Mouse (Mus musculus) heart, postnatal 0 days (tissue): ENCODE measurements around the gene Fry. TPM values are rescaled to one million over a fixed set of nuclear protein-coding genes. Genes with fewer than 3 reads are reported as not detected.

Experiments
- ATAC-seq: fragments of 200-750 bp; cut with Nextera tagmentation; 2 replicates; pipeline ENCODE4 v1.8.0; 2017; ENCODE audit warnings: low read depth, moderate number of reproducible peaks, moderate library complexity; ENCODE audit not compliant: insufficient read depth
- DNase-seq: peaks from one replicate; pipeline ENCODE4 v3.0.0-alpha.2; 2016; ENCODE audit warnings: low spot score
- H3K27ac ChIP-seq: fragments of 300-500 bp; sonication (generic); 2 replicates; pipeline ENCODE4 v1.5.1; 2014; ENCODE audit warnings: low read depth, mild to moderate bottlenecking
- H3K27me3 ChIP-seq: fragments of 300-500 bp; sonication (generic); 2 replicates; pipeline ENCODE4 v1.6.1; 2014; ENCODE audit warnings: low read length, mixed read lengths; ENCODE audit not compliant: control insufficient read depth, insufficient read depth
- H3K36me3 ChIP-seq: fragments of 300-500 bp; sonication (generic); replicated peaks from 2 replicates; pipeline ENCODE4 v1.6.1; 2014; ENCODE audit warnings: low read length, mixed read lengths; ENCODE audit not compliant: control insufficient read depth, insufficient read depth
- H3K4me1 ChIP-seq: fragments of 300-500 bp; sonication (generic); 2 replicates; pipeline ENCODE4 v1.6.1; 2014; ENCODE audit warnings: antibody characterized with exemption; ENCODE audit not compliant: control insufficient read depth, insufficient read depth
- H3K4me2 ChIP-seq: fragments of 300-500 bp; sonication (generic); 2 replicates; pipeline ENCODE4 v1.6.1; 2014; ENCODE audit warnings: low read depth, mild to moderate bottlenecking, low read length, moderate library complexity
- H3K4me3 ChIP-seq: fragments of 300-500 bp; sonication (generic); 2 replicates; pipeline ENCODE4 v1.5.1; 2014; ENCODE audit warnings: low read depth, low read length
- H3K9ac ChIP-seq: fragments of 300-500 bp; sonication (generic); replicated peaks from 2 replicates; pipeline ENCODE4 v1.6.1; 2014; ENCODE audit warnings: low read depth, low read length, mixed read lengths
- H3K9me3 ChIP-seq: fragments of 300-500 bp; sonication (generic); replicated peaks from 2 replicates; pipeline ENCODE4 v1.6.1; 2016; ENCODE audit warnings: low read length; ENCODE audit not compliant: control insufficient read depth
- CTCF ChIP-seq: IDR thresholded peaks from 2 replicates; pipeline ENCODE4 v1.5.1; 2016; ENCODE audit warnings: antibody characterized with exemption, control low read depth, low read depth
- EP300 ChIP-seq: IDR thresholded peaks from 2 replicates; pipeline ENCODE4 v1.6.1; 2016; ENCODE audit warnings: antibody characterized with exemption, low read depth
- WGBS: fragments of 180-500 bp; shearing (Covaris S2); extraction: QIAGEN DNeasy Blood & Tissue Kit; methylation state at CpG from one replicate; pipeline ENCODE4 v1.1.7; 2014; 5-methylcytosine and 5-hydroxymethylcytosine counted together
- polyA plus RNA-seq: library from polyadenylated mRNA; unstranded; fragments of >200 nt; fragmentation: Nextera tagmentation; extraction: Ambion mirVana; gene quantifications from 2 replicates; pipeline ENCODE4 v1.2.1, GENCODE M21; 2015
- total RNA-seq: library from RNA; depleted of rRNA; stranded (reverse); fragments of >200 nt; gene quantifications from 2 replicates; pipeline ENCODE4 v1.2.3, GENCODE M21; 2014; ENCODE audit warnings: low replicate concordance

Gene Fry
- total and polyA plus RNA-seq, 2 experiments from 2014 or later = 31.8 to 124 TPM

DNA sequence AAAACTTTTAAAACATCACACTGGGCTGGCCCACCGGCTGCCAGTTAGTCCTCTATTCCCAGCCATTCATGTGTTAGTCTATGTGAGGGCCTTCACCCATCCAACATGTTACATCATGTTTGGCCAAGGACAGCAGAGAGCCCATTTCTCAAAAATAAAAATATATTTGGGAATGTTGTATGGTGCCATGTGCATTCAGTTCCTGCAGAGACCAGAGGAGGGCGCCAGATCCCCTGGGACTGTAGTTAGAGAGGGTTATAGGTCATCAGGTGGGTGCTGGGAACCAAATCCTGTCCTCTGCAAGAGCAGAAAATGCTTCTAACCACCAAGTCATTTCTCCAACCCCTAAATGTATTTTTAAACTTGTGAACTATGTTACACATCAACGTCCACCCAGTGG lies 27.5 kb downstream of the Fry start:
- Histone ChIP-seq H3K4me3 (no peak overlapping the region), H3K27me3 (no peaks in the 10 kb centered on the region), H3K27ac (no peak overlapping the region), H3K36me3 (0 out of 2 replicates have a peak, but pooled peaks cover 3% of the 10 kb centered on the region), H3K9ac (no peak overlapping the region), H3K4me1 (peaks cover 30% of the 10 kb centered on the region), H3K9me3 (no peaks in the 10 kb centered on the region), H3K4me2 (no peak overlapping the region)
- WGBS = 69% methylated on average over 3 of the region's 3 CpGs
- TF ChIP-seq EP300 (no peak), CTCF (no peak)
- no peak for ATAC-seq
- no peak for DNase-seq

DNA sequence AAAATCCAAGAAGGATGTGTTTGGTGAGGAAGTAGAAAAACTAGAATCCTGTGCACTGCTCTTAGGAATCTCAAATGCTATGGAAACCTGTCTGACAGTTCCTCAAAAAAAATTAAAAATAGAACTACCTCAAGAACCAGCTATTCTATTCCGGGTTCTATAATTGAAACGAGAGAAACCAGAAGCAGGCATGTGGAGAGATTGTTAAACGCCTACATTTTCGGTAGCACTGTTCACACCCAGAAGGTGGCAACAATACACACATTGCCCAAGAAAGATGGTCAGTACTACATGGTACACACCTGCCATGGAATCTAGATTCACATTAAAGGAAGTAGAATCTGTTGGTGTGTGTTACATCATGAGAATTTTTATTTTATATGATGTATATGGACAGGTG lies 28.2 kb downstream of the Fry start:
- no peak for TF ChIP-seq CTCF
- no peak for TF ChIP-seq EP300
- Histone ChIP-seq H3K4me1 (peaks cover 37% of the 10 kb centered on the region), H3K9ac (no peak overlapping the region), H3K27me3 (no peaks in the 10 kb centered on the region), H3K27ac (no peak overlapping the region), H3K4me2 (no peak overlapping the region), H3K4me3 (no peak overlapping the region), H3K36me3 (0 out of 2 replicates have a peak, but pooled peaks cover 3% of the 10 kb centered on the region), H3K9me3 (no peaks in the 10 kb centered on the region)
- ATAC-seq = no peak
- DNase-seq = no peak
- WGBS = 55% methylated on average over 4 of the region's 4 CpGs

DNA sequence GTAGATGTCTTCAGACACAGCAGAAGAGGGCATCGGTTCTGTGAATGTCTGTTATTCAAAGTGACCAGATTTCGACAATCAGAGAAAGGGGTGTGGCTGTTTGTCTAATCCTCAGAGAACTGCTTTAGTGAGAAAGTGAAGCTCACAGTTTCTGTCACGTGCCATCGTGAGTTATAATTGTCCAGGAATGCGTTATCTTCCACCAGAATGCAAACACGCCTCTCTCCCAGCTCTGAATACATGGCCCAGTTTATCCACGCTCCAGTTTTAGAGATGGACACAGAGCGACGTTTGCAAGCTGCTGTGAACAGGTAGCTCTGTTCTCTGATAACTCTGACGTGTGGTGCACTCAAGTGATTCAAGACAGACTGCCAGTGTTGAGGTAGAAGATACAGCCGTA lies 31.3 kb downstream of the Fry start:
- TF ChIP-seq EP300 (peak; percentile 77; the same call in 1 of the 2 replicates), CTCF (no peak)
- Histone ChIP-seq H3K9ac (no peak overlapping the region), H3K27ac (peak overlapping the region; percentile 84), H3K9me3 (no peaks in the 10 kb centered on the region), H3K4me3 (no peak overlapping the region), H3K27me3 (no peaks in the 10 kb centered on the region), H3K4me2 (peak overlapping the region; percentile 1; the same call in 1 of the 2 replicates), H3K4me1 (peaks cover 36% of the 10 kb centered on the region), H3K36me3 (0 out of 2 replicates have a peak, but pooled peaks cover 3% of the 10 kb centered on the region)
- DNase-seq (peak; percentile 80), ATAC-seq (peak; percentile 84)
- WGBS = 19% methylated on average over 11 of the region's 11 CpGs

DNA sequence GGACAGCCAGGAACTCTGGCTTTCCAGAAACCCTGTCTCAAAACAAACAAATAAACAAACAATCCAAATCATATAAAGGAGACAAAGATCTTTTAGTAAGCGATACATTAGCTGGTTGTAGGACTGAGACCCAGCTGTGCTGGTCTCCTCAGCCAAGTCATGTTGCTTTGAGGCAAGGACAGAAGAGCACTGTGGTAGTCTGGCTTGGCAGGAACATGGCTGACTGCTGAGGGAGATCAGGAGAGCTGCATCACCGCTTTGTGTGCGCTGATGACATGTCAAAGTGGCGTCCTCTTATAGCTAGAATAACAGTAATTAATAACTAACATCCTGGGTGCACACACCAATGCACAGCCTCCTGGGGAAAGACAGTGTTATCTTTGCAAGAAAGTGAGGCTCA lies 32.5 kb downstream of the Fry start:
- 91% methylated on average over 4 of the region's 4 CpGs for WGBS
- no peak for ATAC-seq
- TF ChIP-seq EP300 (no peak), CTCF (no peak)

DNA sequence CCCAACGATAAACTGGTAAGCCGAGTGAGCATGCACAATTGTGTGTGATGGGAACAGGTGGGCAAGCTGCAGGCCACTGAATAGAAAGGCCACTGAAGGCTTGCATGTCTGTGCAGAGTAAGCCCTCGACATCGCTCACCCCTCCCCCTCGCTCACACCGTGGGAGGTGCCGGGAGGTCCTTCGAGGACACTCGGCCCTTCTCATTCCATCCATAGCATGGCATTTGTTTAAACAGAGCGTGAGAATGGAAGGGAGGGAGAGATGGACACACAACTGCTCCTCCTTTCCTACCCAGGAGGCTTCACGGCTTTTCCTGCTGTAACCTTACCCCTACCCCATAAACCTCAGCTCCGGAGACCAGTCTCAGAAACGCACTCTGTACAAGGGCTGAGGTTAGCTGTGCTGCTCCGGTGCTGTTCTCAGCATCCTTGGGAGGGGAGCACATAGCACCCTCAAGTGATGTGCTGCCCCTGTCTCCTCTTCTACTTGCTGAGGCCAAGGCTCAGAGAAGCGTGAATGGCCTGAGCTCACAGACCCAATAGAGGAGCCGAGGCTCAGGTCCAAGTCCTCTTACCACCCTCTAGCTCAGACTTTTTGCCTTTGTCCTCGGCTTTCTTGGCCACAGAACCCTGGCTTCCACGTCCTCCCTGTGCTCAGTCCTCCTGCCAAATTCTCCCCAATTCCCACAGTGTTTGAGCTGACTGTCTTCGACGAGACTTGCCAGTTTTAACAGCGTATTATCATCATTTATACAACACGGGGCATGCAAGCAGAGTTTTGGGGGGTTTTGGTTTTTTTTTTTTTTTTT lies 33.8 kb downstream of the Fry start:
- no peaks in the 10 kb centered on the region for H3K27me3 ChIP-seq
- WGBS = 58% methylated on average over 22 of the region's 22 CpGs
- no peak; the same call in 1 of the 2 replicates for ATAC-seq
- H3K4me2 ChIP-seq = no peak overlapping the region
- peaks cover 48% of the 10 kb centered on the region for H3K4me1 ChIP-seq
- no peak for DNase-seq
- H3K9ac ChIP-seq = no peak overlapping the region
- no peaks in the 10 kb centered on the region for H3K9me3 ChIP-seq
- H3K36me3 ChIP-seq = no peaks in the 10 kb centered on the region
- peak overlapping the region; percentile 37; the same call in 1 of the 2 replicates for H3K27ac ChIP-seq
- TF ChIP-seq EP300 (no peak), CTCF (no peak)
- H3K4me3 ChIP-seq = no peak overlapping the region

More for the DNA sequence above, 32.5 kb downstream of the Fry start:
- Histone ChIP-seq H3K4me2 (no peak overlapping the region), H3K27ac (no peak overlapping the region), H3K4me3 (no peak overlapping the region), H3K27me3 (no peaks in the 10 kb centered on the region), H3K36me3 (0 out of 2 replicates have a peak, but pooled peaks cover 2% of the 10 kb centered on the region), H3K4me1 (peaks cover 45% of the 10 kb centered on the region), H3K9me3 (no peaks in the 10 kb centered on the region), H3K9ac (no peak overlapping the region)
- DNase-seq = no peak

DNA sequence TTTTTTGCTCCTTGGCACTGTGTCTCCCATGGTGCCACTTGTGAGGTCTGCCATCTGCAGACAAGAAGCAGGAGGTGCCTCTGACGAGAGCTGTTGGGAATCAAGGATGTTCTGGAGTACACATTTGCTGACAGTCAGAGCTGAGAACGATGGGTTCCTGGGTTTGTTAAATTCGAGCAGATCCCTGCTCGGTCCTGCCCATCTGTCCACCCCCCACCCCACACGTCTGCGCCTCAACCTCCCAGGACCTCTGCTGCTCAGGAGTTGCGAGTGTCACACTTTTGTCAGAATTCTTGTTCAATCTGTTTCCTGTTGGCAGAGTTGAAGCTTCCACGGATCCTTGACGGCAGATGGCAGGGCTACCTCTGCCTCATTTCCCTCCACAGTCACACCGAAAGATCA lies 34.4 kb downstream of the Fry start:
- Histone ChIP-seq H3K27me3 (no peaks in the 10 kb centered on the region), H3K9ac (no peak overlapping the region), H3K36me3 (no peaks in the 10 kb centered on the region), H3K4me3 (no peak overlapping the region), H3K4me2 (no peak overlapping the region), H3K9me3 (no peaks in the 10 kb centered on the region), H3K27ac (no peak overlapping the region), H3K4me1 (peaks cover 48% of the 10 kb centered on the region)
- ATAC-seq = no peak
- 62% methylated on average over 10 of the region's 10 CpGs for WGBS
- TF ChIP-seq CTCF (peak; percentile 19; the same call in 1 of the 2 replicates), EP300 (no peak)
- DNase-seq = no peak
